Mouse (Mus musculus) heart, postnatal 0 days (tissue): ENCODE data around the gene Cdipt. TPM values are rescaled to one million over a fixed set of nuclear protein-coding genes. Genes with fewer than 3 reads are reported as not detected.

Source experiments
- ATAC-seq: fragments of 200-750 bp; cut with Nextera tagmentation; 2 replicates; pipeline ENCODE4 v1.8.0; 2017; ENCODE audit warnings: low read depth, moderate number of reproducible peaks, moderate library complexity; ENCODE audit not compliant: insufficient read depth
- DNase-seq: peaks from one replicate; pipeline ENCODE4 v3.0.0-alpha.2; 2016; ENCODE audit warnings: low spot score
- H3K27ac ChIP-seq: fragments of 300-500 bp; sonication (generic); 2 replicates; pipeline ENCODE4 v1.5.1; 2014; ENCODE audit warnings: low read depth, mild to moderate bottlenecking
- H3K27me3 ChIP-seq: fragments of 300-500 bp; sonication (generic); 2 replicates; pipeline ENCODE4 v1.6.1; 2014; ENCODE audit warnings: low read length, mixed read lengths; ENCODE audit not compliant: control insufficient read depth, insufficient read depth
- H3K36me3 ChIP-seq: fragments of 300-500 bp; sonication (generic); replicated peaks from 2 replicates; pipeline ENCODE4 v1.6.1; 2014; ENCODE audit warnings: low read length, mixed read lengths; ENCODE audit not compliant: control insufficient read depth, insufficient read depth
- H3K4me1 ChIP-seq: fragments of 300-500 bp; sonication (generic); 2 replicates; pipeline ENCODE4 v1.6.1; 2014; ENCODE audit warnings: antibody characterized with exemption; ENCODE audit not compliant: control insufficient read depth, insufficient read depth
- H3K4me2 ChIP-seq: fragments of 300-500 bp; sonication (generic); 2 replicates; pipeline ENCODE4 v1.6.1; 2014; ENCODE audit warnings: low read depth, mild to moderate bottlenecking, low read length, moderate library complexity
- H3K4me3 ChIP-seq: fragments of 300-500 bp; sonication (generic); 2 replicates; pipeline ENCODE4 v1.5.1; 2014; ENCODE audit warnings: low read depth, low read length
- H3K9ac ChIP-seq: fragments of 300-500 bp; sonication (generic); replicated peaks from 2 replicates; pipeline ENCODE4 v1.6.1; 2014; ENCODE audit warnings: low read depth, low read length, mixed read lengths
- H3K9me3 ChIP-seq: fragments of 300-500 bp; sonication (generic); replicated peaks from 2 replicates; pipeline ENCODE4 v1.6.1; 2016; ENCODE audit warnings: low read length; ENCODE audit not compliant: control insufficient read depth
- CTCF ChIP-seq: IDR thresholded peaks from 2 replicates; pipeline ENCODE4 v1.5.1; 2016; ENCODE audit warnings: antibody characterized with exemption, control low read depth, low read depth
- EP300 ChIP-seq: IDR thresholded peaks from 2 replicates; pipeline ENCODE4 v1.6.1; 2016; ENCODE audit warnings: antibody characterized with exemption, low read depth
- WGBS: fragments of 180-500 bp; shearing (Covaris S2); extraction: QIAGEN DNeasy Blood & Tissue Kit; methylation state at CpG from one replicate; pipeline ENCODE4 v1.1.7; 2014; 5-methylcytosine and 5-hydroxymethylcytosine counted together
- polyA plus RNA-seq: library from polyadenylated mRNA; unstranded; fragments of >200 nt; fragmentation: Nextera tagmentation; extraction: Ambion mirVana; gene quantifications from 2 replicates; pipeline ENCODE4 v1.2.1, GENCODE M21; 2015
- total RNA-seq: library from RNA; depleted of rRNA; stranded (reverse); fragments of >200 nt; gene quantifications from 2 replicates; pipeline ENCODE4 v1.2.3, GENCODE M21; 2014; ENCODE audit warnings: low replicate concordance

Cdipt gene
- total and polyA plus RNA-seq, 2 experiments from 2014 or later = 67.5 to 135 TPM

- peaks cover 6% of the 10 kb centered on the region for H3K36me3 ChIP-seq
- no peak overlapping the region for H3K27ac ChIP-seq
- no peaks in the 10 kb centered on the region for H3K9me3 ChIP-seq
- ATAC-seq = no peak
- WGBS = 82% methylated on average over 5 of the region's 5 CpGs
- no peak overlapping the region for H3K9ac ChIP-seq
- peaks cover 14% of the 10 kb centered on the region; the same call in 1 of the 2 replicates for H3K4me1 ChIP-seq
- H3K27me3 ChIP-seq = no peaks in the 10 kb centered on the region
- no peak for DNase-seq
- no peak overlapping the region for H3K4me3 ChIP-seq
- no peak for TF ChIP-seq EP300
- TF ChIP-seq CTCF = no peak
- no peak overlapping the region for H3K4me2 ChIP-seq
Observed at GRCm38 (mm10) chr7:127003620-127004019, 27.9 kb downstream of the Cdipt start.

GRCm38 (mm10) chr7:127004122-127004875 lies 28.6 kb downstream of the Cdipt start:
- ATAC-seq (no peak), DNase-seq (no peak)
- Histone ChIP-seq H3K4me3 (no peak overlapping the region), H3K27ac (no peak overlapping the region), H3K27me3 (no peaks in the 10 kb centered on the region), H3K9me3 (no peaks in the 10 kb centered on the region), H3K4me1 (peaks cover 20% of the 10 kb centered on the region), H3K4me2 (no peak overlapping the region), H3K36me3 (peaks cover 6% of the 10 kb centered on the region), H3K9ac (no peak overlapping the region)
- WGBS = 79% methylated on average over 4 of the region's 4 CpGs
- TF ChIP-seq EP300 (no peak), CTCF (peak; percentile 4; the same call in 1 of the 2 replicates)

DNA sequence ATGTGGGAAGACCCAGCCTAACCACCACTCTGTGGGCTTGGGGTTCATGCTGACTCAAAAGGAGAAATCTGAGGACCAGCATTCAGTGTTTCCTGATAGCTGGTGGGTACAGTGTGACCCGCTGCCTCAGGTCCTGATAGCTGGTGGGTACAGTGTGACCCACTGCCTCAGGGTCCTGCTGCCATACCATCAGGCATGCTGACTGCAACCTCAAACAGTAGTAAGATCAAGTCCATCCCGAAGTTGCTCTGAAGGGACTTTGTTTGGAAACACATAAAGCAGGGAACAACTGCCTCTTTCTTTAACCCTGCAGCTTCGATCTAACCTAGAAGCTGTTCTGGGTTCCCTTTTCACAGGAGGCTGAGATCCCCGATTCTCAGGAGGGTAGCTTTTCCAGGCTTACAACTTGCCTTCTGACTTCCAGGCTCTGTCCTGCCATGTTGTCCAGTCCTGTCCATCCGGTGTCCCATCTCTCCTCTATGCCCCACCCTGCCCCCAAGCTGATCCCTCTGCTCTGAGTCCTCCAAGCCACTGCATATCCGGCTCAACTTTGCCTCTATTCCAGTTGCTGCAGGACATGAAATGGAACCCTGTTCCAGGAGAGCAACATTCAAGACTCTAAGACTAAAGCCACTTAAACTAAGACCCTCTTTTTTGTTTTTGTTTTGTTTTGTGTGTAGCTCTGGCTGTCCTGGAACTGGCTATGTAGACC lies 31.8 kb downstream of the Cdipt start:
- H3K9ac ChIP-seq = no peak overlapping the region
- 0 out of 2 replicates have a peak, but pooled peaks cover 3% of the 10 kb centered on the region for H3K36me3 ChIP-seq
- H3K4me1 ChIP-seq = peaks cover 21% of the 10 kb centered on the region
- H3K4me2 ChIP-seq = no peak overlapping the region
- H3K9me3 ChIP-seq = no peaks in the 10 kb centered on the region
- 86% methylated on average over 6 of the region's 6 CpGs for WGBS
- no peaks in the 10 kb centered on the region for H3K27me3 ChIP-seq
- ATAC-seq (no peak), DNase-seq (no peak)
- no peak for TF ChIP-seq EP300
- TF ChIP-seq CTCF = no peak
- H3K4me3 ChIP-seq = no peak overlapping the region
- peak overlapping the region; percentile 85 for H3K27ac ChIP-seq

GRCm38 (mm10) chr7:127008239-127009019 lies 32.7 kb downstream of the Cdipt start:
- H3K9ac ChIP-seq = peak overlapping the region; percentile 51
- H3K9me3 ChIP-seq = no peaks in the 10 kb centered on the region
- TF ChIP-seq CTCF (no peak), EP300 (no peak)
- WGBS = 30% methylated on average over 9 of the region's 9 CpGs
- H3K4me2 ChIP-seq = no peak overlapping the region
- DNase-seq = peak; percentile 73
- H3K4me1 ChIP-seq = peaks cover 21% of the 10 kb centered on the region
- H3K36me3 ChIP-seq = 0 out of 2 replicates have a peak, but pooled peaks cover 6% of the 10 kb centered on the region
- H3K27me3 ChIP-seq = no peaks in the 10 kb centered on the region
- no peak overlapping the region for H3K4me3 ChIP-seq
- peak; percentile 83 for ATAC-seq
- H3K27ac ChIP-seq = peak overlapping the region; percentile 85

DNA sequence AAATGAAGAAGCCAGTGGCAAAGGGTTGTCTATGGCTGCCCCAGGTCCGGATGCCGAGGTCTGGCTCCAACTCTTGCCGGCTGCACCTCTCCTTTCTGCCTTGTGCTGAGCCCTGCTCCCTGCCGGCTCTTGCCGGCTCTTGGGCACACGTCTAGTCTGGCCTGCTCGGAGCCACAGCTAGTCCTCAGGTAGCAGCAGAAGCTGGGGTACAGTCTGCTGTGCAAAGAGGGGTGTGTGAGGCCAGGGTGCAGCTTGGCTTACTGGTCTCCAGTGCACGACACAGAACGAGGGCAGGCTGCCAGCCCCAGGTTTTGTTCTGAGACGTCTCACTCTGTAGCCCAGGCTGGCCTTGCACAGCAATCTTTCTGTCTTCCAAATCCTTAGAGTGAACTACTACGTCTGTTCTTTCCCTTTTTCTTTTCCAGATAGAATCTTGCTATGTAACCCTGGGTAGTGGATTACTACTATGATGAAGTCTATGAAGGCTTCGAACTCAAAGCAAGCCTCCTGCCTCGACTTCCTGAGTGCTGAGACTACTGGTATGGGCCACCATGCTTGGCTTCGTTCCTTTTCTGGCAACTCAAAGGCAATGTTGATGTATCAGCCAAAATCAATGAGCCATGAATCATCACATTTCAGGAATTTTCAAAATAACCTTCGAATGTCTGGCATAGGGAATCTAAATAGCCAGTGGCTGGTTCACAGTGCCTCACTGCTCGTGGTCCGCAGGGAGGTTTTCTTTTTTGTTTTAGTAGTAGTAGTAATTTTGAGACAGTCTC lies 33.8 kb downstream of the Cdipt start:
- H3K9ac ChIP-seq = no peak overlapping the region
- no peaks in the 10 kb centered on the region for H3K27me3 ChIP-seq
- peak overlapping the region; percentile 85 for H3K27ac ChIP-seq
- H3K4me1 ChIP-seq = peaks cover 21% of the 10 kb centered on the region
- no peak overlapping the region for H3K4me3 ChIP-seq
- 82% methylated on average over 17 of the region's 17 CpGs for WGBS
- DNase-seq = no peak
- no peaks in the 10 kb centered on the region for H3K9me3 ChIP-seq
- no peak overlapping the region for H3K4me2 ChIP-seq
- ATAC-seq = no peak
- H3K36me3 ChIP-seq = 0 out of 2 replicates have a peak, but pooled peaks cover 6% of the 10 kb centered on the region
- no peak for TF ChIP-seq CTCF
